Mouse (Mus musculus): ENCODE measurements around the gene Reln. TPM values are rescaled to one million over a fixed set of nuclear protein-coding genes. Genes with fewer than 3 reads are reported as not detected.

The Reln gene
- polyA plus RNA-seq, 1 experiment from 2014 or later: 1.8 TPM

Other genes with a start within 250 kb of the Reln start
- 51.2 and 54.8 TPM in 2 replicates for gene Orc5, start 205.7 kb upstream of the Reln start, polyA plus RNA-seq (2014; fragmentation: Nextera tagmentation; extraction: Ambion mirVana)

All from limb, embryonic 11.5 days (tissue).